Mouse (Mus musculus): ENCODE results near the gene Pld1.

The Pld1 gene

GRCm38 (mm10) chr3:27929219-27929618, 9.3 kb upstream of the Pld1 start:
- TF ChIP-seq GATA4 (IDR thresholded peaks at IDR 0.05; ENCODE audit: insufficient replicate concordance, low read length), result no peak

GRCm38 (mm10) chr3:27932391-27932790, 6.1 kb upstream of the Pld1 start:
- no peak for TF ChIP-seq GATA4 (IDR thresholded peaks at IDR 0.05; ENCODE audit: insufficient replicate concordance, low read length)

- TF ChIP-seq GATA4 (IDR thresholded peaks at IDR 0.05; ENCODE audit: insufficient replicate concordance, low read length), result no peak
These were observed 2.9 kb upstream of the Pld1 start for GRCm38 (mm10) chr3:27935644-27936043.

GRCm38 (mm10) chr3:27936731-27937130, 1.8 kb upstream of the Pld1 start:
- no peak for TF ChIP-seq GATA4 (IDR thresholded peaks at IDR 0.05; ENCODE audit: insufficient replicate concordance, low read length)

GRCm38 (mm10) chr3:27937144-27938110, 1.1 kb upstream of the Pld1 start:
- TF ChIP-seq GATA4 (IDR thresholded peaks at IDR 0.05; ENCODE audit: insufficient replicate concordance, low read length), result no peak

GRCm38 (mm10) chr3:27941634-27942033, 3.1 kb downstream of the Pld1 start:
- no peak for TF ChIP-seq GATA4 (IDR thresholded peaks at IDR 0.05; ENCODE audit: insufficient replicate concordance, low read length)

GRCm38 (mm10) chr3:27942991-27943390, 4.5 kb downstream of the Pld1 start:
- no peak for TF ChIP-seq GATA4 (IDR thresholded peaks at IDR 0.05; ENCODE audit: insufficient replicate concordance, low read length)

- TF ChIP-seq GATA4 (IDR thresholded peaks at IDR 0.05; ENCODE audit: insufficient replicate concordance, low read length), result no peak
These were observed 10.8 kb downstream of the Pld1 start for GRCm38 (mm10) chr3:27949175-27949872.

- TF ChIP-seq GATA4 (IDR thresholded peaks at IDR 0.05; ENCODE audit: insufficient replicate concordance, low read length), result no peak
These were observed 11.4 kb downstream of the Pld1 start for GRCm38 (mm10) chr3:27949873-27950250.

GRCm38 (mm10) chr3:27950726-27951125, 12.2 kb downstream of the Pld1 start:
- no peak for TF ChIP-seq GATA4 (IDR thresholded peaks at IDR 0.05; ENCODE audit: insufficient replicate concordance, low read length)

- no peak for TF ChIP-seq GATA4 (IDR thresholded peaks at IDR 0.05; ENCODE audit: insufficient replicate concordance, low read length)
These were observed 13.2 kb downstream of the Pld1 start for GRCm38 (mm10) chr3:27951721-27952120.

- no peak for TF ChIP-seq GATA4 (IDR thresholded peaks at IDR 0.05; ENCODE audit: insufficient replicate concordance, low read length)
These were observed 17.5 kb downstream of the Pld1 start for GRCm38 (mm10) chr3:27956006-27956405.

GRCm38 (mm10) chr3:27959221-27959620, 20.7 kb downstream of the Pld1 start:
- TF ChIP-seq GATA4 (IDR thresholded peaks at IDR 0.05; ENCODE audit: insufficient replicate concordance, low read length), result no peak

GRCm38 (mm10) chr3:27961162-27961561, 22.7 kb downstream of the Pld1 start:
- TF ChIP-seq GATA4 (IDR thresholded peaks at IDR 0.05; ENCODE audit: insufficient replicate concordance, low read length), result no peak

GRCm38 (mm10) chr3:27963795-27964201, 25.3 kb downstream of the Pld1 start:
- TF ChIP-seq GATA4 (IDR thresholded peaks at IDR 0.05; ENCODE audit: insufficient replicate concordance, low read length), result no peak

- no peak for TF ChIP-seq GATA4 (IDR thresholded peaks at IDR 0.05; ENCODE audit: insufficient replicate concordance, low read length)
These were observed 30.2 kb downstream of the Pld1 start for GRCm38 (mm10) chr3:27968671-27969070.

Data from liver, adult (tissue).